Mouse (Mus musculus) hindbrain, embryonic 13.5 days (tissue): ENCODE data around the gene Plac9b. TPM values are rescaled to one million over a fixed set of nuclear protein-coding genes. Genes with fewer than 3 reads are reported as not detected.
"Not testable (repeated sequence)": the region's sequence is repeated elsewhere in the genome, so short reads cannot be mapped to it uniquely, and the experiment has no call there.

Source experiments
- ATAC-seq: fragments of 200-750 bp; cut with Nextera tagmentation; 2 replicates; pipeline ENCODE4 v1.8.0; 2017; ENCODE audit warnings: moderate TSS enrichment; ENCODE audit not compliant: low FRiP score
- H3K27ac ChIP-seq: fragments of 300-500 bp; sonication (generic); 2 replicates; pipeline ENCODE4 v1.5.1; 2015; ENCODE audit warnings: inconsistent platforms, mild to moderate bottlenecking, moderate library complexity
- H3K27me3 ChIP-seq: fragments of 300-500 bp; sonication (generic); 2 replicates; pipeline ENCODE4 v1.6.1; 2015; ENCODE audit warnings: mild to moderate bottlenecking, inconsistent platforms
- H3K36me3 ChIP-seq: fragments of 300-500 bp; sonication (generic); 2 replicates; pipeline ENCODE4 v1.6.1; 2015; ENCODE audit warnings: mild to moderate bottlenecking, inconsistent platforms
- H3K4me1 ChIP-seq: fragments of 300-500 bp; sonication (generic); replicated peaks from 2 replicates; pipeline ENCODE4 v1.6.1; 2015; ENCODE audit warnings: inconsistent platforms
- H3K4me2 ChIP-seq: fragments of 300-500 bp; sonication (generic); 2 replicates; pipeline ENCODE4 v1.6.1; 2015; ENCODE audit warnings: inconsistent platforms, mild to moderate bottlenecking, moderate library complexity
- H3K4me3 ChIP-seq: fragments of 300-500 bp; sonication (generic); 2 replicates; pipeline ENCODE4 v1.5.1; 2015; ENCODE audit warnings: mild to moderate bottlenecking, inconsistent platforms
- H3K9ac ChIP-seq: fragments of 300-500 bp; sonication (generic); 2 replicates; pipeline ENCODE4 v1.6.1; 2015; ENCODE audit warnings: mild to moderate bottlenecking, inconsistent platforms
- H3K9me3 ChIP-seq: fragments of 300-500 bp; sonication (generic); 2 replicates; pipeline ENCODE4 v1.6.1; 2016; ENCODE audit warnings: inconsistent platforms
- WGBS: fragments of 180-500 bp; shearing (Covaris S2); methylation state at CpG from one replicate; pipeline ENCODE4 v1.1.7; 2015; 5-methylcytosine and 5-hydroxymethylcytosine counted together
- polyA plus RNA-seq: library from polyadenylated mRNA; unstranded; fragments of >200 nt; fragmentation: Nextera tagmentation; extraction: Ambion mirVana; gene quantifications from 2 replicates; pipeline ENCODE4 v1.2.1, GENCODE M21; 2015

Gene Plac9b
- polyA plus RNA-seq, 1 experiment from 2014 or later: 4.9 TPM

- not testable (repeated sequence) for H3K27ac ChIP-seq, H3K4me2 ChIP-seq, H3K36me3 ChIP-seq, ATAC-seq, H3K9ac ChIP-seq, H3K27me3 ChIP-seq, H3K9me3 ChIP-seq, H3K4me1 ChIP-seq, H3K4me3 ChIP-seq
- no CpG with 5 or more reads among the region's 7 CpGs for WGBS
Measured at GRCm38 (mm10) chr14:26156032-26156431, 26.2 kb downstream of the Plac9b start.

- H3K27ac ChIP-seq, H3K9me3 ChIP-seq, H3K4me1 ChIP-seq, ATAC-seq, H3K27me3 ChIP-seq, H3K36me3 ChIP-seq, H3K9ac ChIP-seq, H3K4me2 ChIP-seq, H3K4me3 ChIP-seq: not testable (repeated sequence)
- no CpG with 5 or more reads among the region's 2 CpGs for WGBS
Measured at GRCm38 (mm10) chr14:26147095-26147494, 35.2 kb downstream of the Plac9b start.

GRCm38 (mm10) chr14:26119095-26119494, 63.2 kb downstream of the Plac9b start:
- not testable (repeated sequence) for H3K36me3 ChIP-seq, H3K9ac ChIP-seq, H3K4me1 ChIP-seq, H3K27me3 ChIP-seq, H3K4me2 ChIP-seq, ATAC-seq, H3K27ac ChIP-seq, H3K9me3 ChIP-seq, H3K4me3 ChIP-seq
- WGBS: no CpG with 5 or more reads among the region's 7 CpGs

DNA sequence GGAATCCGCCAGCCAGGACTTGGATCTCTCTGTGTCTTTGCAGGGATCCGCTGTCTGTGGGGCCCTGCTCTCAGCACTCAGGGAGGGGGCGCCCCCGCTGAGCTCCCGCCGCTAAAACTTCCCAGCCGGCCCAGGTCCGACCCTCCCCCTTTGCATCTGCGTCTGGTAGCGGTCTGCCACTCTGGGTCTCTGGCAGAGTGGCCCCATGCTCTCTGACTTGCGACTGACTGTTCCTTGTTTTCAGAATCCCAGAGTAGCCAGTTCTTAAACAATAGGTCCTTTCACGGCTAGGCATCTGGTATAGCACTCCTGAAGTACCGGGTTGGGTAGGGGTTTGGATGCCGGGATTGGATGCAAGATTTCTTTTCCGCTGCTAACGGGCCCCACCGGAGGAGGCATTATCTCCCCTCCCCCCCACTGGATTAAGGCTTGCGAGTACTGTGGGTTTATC, 63.7 kb downstream of the Plac9b start:
- not testable (repeated sequence) for H3K27me3 ChIP-seq, H3K9me3 ChIP-seq, H3K4me1 ChIP-seq, H3K36me3 ChIP-seq, H3K4me2 ChIP-seq, H3K4me3 ChIP-seq, H3K9ac ChIP-seq, H3K27ac ChIP-seq
- ATAC-seq: peak; percentile 84
- WGBS: no CpG with 5 or more reads among the region's 18 CpGs

GRCm38 (mm10) chr14:26118150-26118549, 64.1 kb downstream of the Plac9b start, which contains the start of gene Duxbl2:
TSS of gene Duxbl2 (plus strand) at chr14:26118349.
- not testable (repeated sequence) for H3K9me3 ChIP-seq, H3K36me3 ChIP-seq, H3K4me1 ChIP-seq, H3K4me3 ChIP-seq, H3K27me3 ChIP-seq, H3K9ac ChIP-seq, H3K27ac ChIP-seq, H3K4me2 ChIP-seq
- ATAC-seq: peak; percentile 71
- no CpG with 5 or more reads among the region's 7 CpGs for WGBS

Other genes starting within 250 kb of the Plac9b start
- gene Cphx1, start 244.2 kb downstream of the Plac9b start, polyA plus RNA-seq: not detected in 2 replicates
- 4.9 and 5.7 TPM in 2 replicates for gene Duxbl1, start 203.9 kb downstream of the Plac9b start, polyA plus RNA-seq
- 2.9 and 4.7 TPM in 2 replicates for gene Gm9780, start 139.8 kb downstream of the Plac9b start, polyA plus RNA-seq
- 17.8 and 29.5 TPM in 2 replicates for gene Tmem254c, start 115.1 kb downstream of the Plac9b start, polyA plus RNA-seq
- not detected in 2 replicates for gene Cphx2, start 101.0 kb downstream of the Plac9b start, polyA plus RNA-seq
- not detected in 2 replicates for gene Cphx3, start 100.2 kb downstream of the Plac9b start, polyA plus RNA-seq
- gene Duxbl2, start 64.1 kb downstream of the Plac9b start, polyA plus RNA-seq: 1.5 TPM in 1 of 2 replicates, not detected in the other
- gene Tmem254b, start 24.6 kb upstream of the Plac9b start, polyA plus RNA-seq: 22.4 and 30.8 TPM in 2 replicates
- gene Duxbl3, start 75.5 kb upstream of the Plac9b start, polyA plus RNA-seq: 1.9 and 5.8 TPM in 2 replicates